Mouse (Mus musculus): ENCODE data around the gene Espl1. TPM values are rescaled to one million over a fixed set of nuclear protein-coding genes. Genes with fewer than 3 reads are reported as not detected.

Espl1 gene
- polyA plus RNA-seq (2016; fragmentation: Nextera tagmentation; extraction: Ambion mirVana): 33.6 and 38.4 TPM in 2 replicates

DNA sequence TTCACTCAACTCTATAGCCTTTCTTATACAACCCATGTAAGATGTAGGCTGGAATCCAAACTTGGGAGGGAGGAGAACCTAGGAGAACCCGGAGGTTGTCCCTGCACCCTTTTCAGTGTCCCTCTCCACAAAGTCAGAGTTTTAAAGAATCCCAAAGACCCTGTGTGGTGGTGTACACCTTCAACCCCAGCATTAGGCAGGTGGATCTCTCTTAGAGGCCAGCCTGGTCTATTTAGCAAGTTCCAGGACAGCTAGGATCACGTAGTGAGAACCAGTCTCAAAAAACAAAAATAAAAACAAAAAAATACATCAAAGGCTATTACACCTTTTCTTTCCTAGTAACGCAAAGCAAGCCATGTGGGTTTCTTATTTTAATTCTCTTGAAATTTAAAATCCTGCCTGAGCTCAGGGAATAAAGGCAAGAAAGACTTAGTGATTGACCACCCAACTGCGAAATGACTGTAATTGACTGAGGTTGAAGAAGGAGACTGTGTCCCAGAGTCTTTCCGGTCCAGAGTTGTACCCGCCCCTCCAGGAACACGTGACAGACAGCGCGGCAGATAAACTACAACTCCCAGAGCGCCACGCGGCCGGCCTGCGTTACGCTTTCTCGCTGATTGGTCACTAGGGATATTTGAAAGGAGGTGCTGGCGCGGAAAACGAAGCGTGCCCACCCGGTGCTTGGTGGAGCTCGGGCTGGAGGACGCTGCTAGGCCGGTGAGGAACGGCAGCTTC lies at the start of gene Espl1:
Gene Espl1, plus strand, starts transcription at position 634 of the 735 bp plus-strand sequence.
- peak within 1 kb of the TSS; percentile 30; the same call in 1 of the 2 replicates for H3K27ac ChIP-seq (replicated peaks)

DNA sequence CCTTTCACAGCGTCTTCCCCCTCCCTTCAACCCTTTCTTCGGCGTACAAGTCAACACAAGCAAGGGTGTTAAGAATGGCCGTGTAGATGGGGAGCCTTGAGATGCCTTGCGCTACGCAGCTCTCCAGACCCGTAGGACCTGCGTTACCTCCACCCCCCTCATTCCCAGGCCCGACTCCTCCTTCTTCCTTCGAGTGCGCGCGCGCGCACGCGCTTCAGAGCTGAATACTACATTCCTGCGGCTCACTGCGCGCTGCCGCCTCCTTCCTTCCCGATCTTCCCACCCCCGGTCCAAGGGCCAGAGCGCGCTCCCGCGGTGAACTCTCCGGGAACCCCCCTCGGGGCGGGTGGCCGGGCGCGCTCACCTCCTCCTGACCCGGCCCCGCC lies 49.2 kb upstream of the Espl1 start:
- peaks cover 58% of the 10 kb centered on the region for H3K4me1 ChIP-seq

More for the DNA sequence above, at the start of gene Espl1:
- H3K9me3 ChIP-seq: no peaks in the 10 kb centered on the region
- peaks cover 11% of the 10 kb centered on the region for H3K4me1 ChIP-seq
- WGBS: 8% methylated on average over 25 of the region's 25 CpGs
- H3K4me2 ChIP-seq (replicated peaks): peak within 1 kb of the TSS; percentile 89
- no peaks in the 10 kb centered on the region for H3K27me3 ChIP-seq
- H3K4me3 ChIP-seq: peak within 1 kb of the TSS; percentile 67
- H3K9ac ChIP-seq (replicated peaks): peak within 1 kb of the TSS; percentile 53
- peaks cover 27% of the 10 kb centered on the region for H3K36me3 ChIP-seq
- ATAC-seq (ENCODE audit: low FRiP score, low read depth): peak; percentile 98

DNA sequence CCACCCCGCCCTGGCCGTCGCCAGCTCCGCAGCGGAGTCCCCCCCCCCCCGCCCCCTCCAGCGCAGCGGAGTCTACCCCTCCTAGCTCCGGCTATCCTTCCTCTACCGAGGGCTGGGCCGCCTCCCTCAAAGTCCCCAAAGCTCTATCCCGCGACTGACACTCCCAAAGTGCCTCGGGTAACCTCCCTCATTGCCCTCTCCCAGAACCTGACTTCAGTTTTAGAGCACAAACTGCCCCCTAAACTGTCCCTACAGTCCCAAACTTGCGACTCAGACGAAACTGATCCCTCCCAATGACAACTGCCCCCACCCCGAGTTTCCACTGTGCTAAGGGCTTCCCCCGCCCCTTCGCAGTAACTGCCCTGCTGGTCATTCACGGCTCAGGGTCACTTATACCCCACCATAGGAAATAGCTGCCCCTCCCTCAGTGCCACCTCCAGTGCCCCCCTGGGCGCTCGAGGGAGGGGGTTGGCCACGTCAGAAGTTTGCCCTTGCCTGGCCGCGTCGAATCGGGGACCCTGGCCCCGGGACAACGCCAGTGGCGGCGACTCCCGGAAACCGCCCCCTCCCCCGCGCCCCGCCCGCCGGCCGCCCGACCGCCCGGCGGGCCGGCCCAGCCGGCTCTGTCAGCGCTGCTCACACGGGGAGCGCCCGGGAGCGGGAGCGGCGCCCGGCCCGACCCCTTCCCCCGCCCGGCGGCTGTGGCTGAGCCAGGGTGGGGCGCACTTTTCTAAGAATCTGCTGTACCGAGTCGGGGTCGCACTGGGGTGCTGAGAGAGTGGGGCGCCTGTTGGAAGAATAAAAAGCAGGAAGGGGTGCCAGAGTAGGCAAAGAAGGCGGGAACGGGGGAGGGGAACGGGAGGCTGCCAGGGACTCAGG lies 48.6 kb upstream of the Espl1 start:
- peaks cover 58% of the 10 kb centered on the region for H3K4me1 ChIP-seq

More for the DNA sequence above, 49.2 kb upstream of the Espl1 start:
- peak overlapping the region; percentile 59 for H3K9ac ChIP-seq (replicated peaks)
- WGBS: under 1% methylated on average over 33 of the region's 35 CpGs
- peak overlapping the region; percentile 67 for H3K4me3 ChIP-seq
- no peaks in the 10 kb centered on the region for H3K36me3 ChIP-seq
- no peaks in the 10 kb centered on the region for H3K9me3 ChIP-seq
- H3K4me2 ChIP-seq (replicated peaks): peak overlapping the region; percentile 99
- 0 out of 2 replicates have a peak overlapping the region, but pooled peaks have one; percentile 35 for H3K27ac ChIP-seq (replicated peaks)
- peaks cover 99% of the 10 kb centered on the region for H3K27me3 ChIP-seq
- peak; percentile 72 for ATAC-seq (ENCODE audit: low FRiP score, low read depth)

DNA sequence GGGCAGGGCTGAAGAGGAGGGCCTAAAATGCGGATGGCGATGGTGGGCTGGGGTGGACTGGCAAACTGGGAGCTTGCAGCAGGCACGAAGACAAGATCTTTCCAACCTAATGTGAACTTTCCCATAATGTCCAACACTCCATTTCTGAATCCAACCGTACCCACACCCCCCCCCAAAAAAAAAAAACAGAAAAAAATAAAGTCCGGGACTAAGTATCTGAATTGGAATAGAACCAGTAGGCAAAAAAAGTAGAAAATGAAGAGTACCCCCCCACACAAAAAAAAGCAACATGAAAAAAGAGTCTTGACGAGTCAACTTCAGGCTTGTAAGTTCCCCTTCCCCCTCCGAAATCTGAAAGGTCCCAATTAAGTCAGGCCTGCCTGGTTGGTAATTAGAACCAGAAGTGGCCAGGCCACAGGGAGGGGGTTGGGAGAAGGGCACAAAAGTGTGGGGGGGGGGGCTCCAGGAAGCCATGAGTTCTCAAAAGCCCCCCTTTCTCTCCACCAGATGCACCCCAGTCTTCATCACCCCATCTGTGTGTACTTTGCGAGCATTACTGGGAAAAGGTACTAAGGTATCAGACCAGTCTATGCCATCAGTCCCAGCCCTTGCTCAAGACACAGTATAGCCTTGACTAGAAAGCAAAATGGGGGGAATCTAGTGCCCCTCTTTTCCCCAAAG lies 47.8 kb upstream of the Espl1 start:
- Histone ChIP-seq H3K4me1 (peaks cover 51% of the 10 kb centered on the region), H3K27me3 (peaks cover 96% of the 10 kb centered on the region), H3K4me2 (replicated peaks) (peak overlapping the region; percentile 99), H3K9ac (replicated peaks) (peak overlapping the region; percentile 59; the same call in 1 of the 2 replicates), H3K36me3 (no peaks in the 10 kb centered on the region), H3K9me3 (no peaks in the 10 kb centered on the region), H3K27ac (replicated peaks) (peak overlapping the region; percentile 60; the same call in 1 of the 2 replicates), H3K4me3 (peak overlapping the region; percentile 67)
- ATAC-seq (ENCODE audit: low FRiP score, low read depth): no peak
- WGBS: 6% methylated on average over 8 of the region's 8 CpGs

More for the DNA sequence above, 48.6 kb upstream of the Espl1 start:
- Histone ChIP-seq H3K9me3 (no peaks in the 10 kb centered on the region), H3K9ac (replicated peaks) (peak overlapping the region; percentile 59), H3K27me3 (peaks cover 99% of the 10 kb centered on the region), H3K27ac (replicated peaks) (peak overlapping the region; percentile 60), H3K4me2 (replicated peaks) (peak overlapping the region; percentile 99), H3K36me3 (no peaks in the 10 kb centered on the region), H3K4me3 (peak overlapping the region; percentile 67)
- WGBS: under 1% methylated on average over 57 of the region's 65 CpGs
- ATAC-seq (ENCODE audit: low FRiP score, low read depth): peak; percentile 32

DNA sequence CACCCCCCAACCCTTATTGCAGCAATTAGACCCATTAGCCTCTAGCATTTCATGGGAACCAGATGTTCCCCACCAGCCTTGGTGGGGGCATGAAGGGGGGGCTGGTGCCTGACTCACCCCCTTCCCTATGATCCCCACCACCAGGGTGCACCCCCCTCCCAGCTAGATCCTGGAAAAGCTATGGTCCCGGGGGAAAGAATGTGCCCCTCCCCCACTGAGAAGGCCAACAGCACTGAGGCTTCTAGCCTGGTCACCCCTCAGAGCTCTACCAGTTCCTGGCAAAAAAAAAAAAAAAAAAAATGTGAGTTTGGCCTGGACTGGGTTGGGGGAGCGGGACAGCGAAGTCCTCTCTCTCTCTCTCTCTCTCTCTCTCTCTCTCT lies 47.3 kb upstream of the Espl1 start:
- Histone ChIP-seq H3K27ac (replicated peaks) (no peak overlapping the region), H3K4me3 (no peak overlapping the region), H3K36me3 (no peaks in the 10 kb centered on the region), H3K9me3 (no peaks in the 10 kb centered on the region), H3K27me3 (peaks cover 96% of the 10 kb centered on the region), H3K9ac (replicated peaks) (no peak overlapping the region), H3K4me2 (replicated peaks) (no peak overlapping the region), H3K4me1 (peaks cover 46% of the 10 kb centered on the region)
- 0% methylated on average over 1 of the region's 3 CpGs for WGBS
- no peak for ATAC-seq (ENCODE audit: low FRiP score, low read depth)

DNA sequence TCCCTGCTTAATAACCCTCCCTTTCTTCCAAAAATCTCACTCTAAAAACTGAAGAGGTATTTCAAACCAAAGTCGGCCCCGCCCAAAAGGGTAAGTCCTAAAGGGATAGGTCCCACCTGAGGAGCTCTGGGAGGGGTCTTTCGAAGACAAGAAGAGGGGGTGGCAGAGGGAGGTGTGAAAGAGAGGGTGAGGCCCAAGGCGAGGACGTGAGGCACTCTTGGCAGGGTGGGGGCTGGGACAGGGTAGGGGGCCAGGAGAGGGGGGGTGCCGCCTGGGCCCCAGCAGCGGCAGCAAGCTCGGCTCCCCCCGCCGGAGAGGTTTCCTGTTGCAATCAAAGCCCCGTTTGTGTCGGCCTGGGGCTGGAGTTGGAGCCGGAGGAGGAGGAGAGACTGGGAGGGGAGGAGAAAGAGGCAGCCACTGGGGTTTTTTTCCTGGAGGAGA lies 46.8 kb upstream of the Espl1 start:
- Histone ChIP-seq H3K4me1 (peaks cover 46% of the 10 kb centered on the region), H3K27ac (replicated peaks) (0 out of 2 replicates have a peak overlapping the region, but pooled peaks have one; percentile 6), H3K4me2 (replicated peaks) (peak overlapping the region; percentile 17), H3K9ac (replicated peaks) (no peak overlapping the region), H3K27me3 (peaks cover 96% of the 10 kb centered on the region), H3K4me3 (no peak overlapping the region), H3K36me3 (no peaks in the 10 kb centered on the region), H3K9me3 (no peaks in the 10 kb centered on the region)
- ATAC-seq (ENCODE audit: low FRiP score, low read depth): no peak
- WGBS: 5% methylated on average over 12 of the region's 13 CpGs

DNA sequence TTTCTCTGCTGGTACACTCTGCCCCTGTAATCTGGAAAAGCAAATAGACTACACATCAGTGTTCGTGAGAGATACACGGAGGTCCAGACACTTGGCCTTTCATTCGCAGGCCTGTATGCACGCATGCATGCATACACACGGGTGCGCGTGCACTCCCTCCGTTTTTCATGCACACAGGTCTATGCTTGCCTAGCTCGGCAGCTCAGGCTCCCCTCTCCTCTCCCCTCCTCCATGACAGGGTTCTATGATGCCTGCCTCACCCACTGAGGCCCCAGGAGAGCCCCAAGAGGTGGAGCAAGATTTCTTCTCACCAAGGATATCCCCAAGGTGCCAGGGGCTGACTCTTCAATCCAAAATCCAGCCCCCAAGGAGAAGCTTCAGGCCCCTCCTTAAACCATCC lies 46.1 kb upstream of the Espl1 start:
- no peaks in the 10 kb centered on the region for H3K9me3 ChIP-seq
- peaks cover 96% of the 10 kb centered on the region for H3K27me3 ChIP-seq
- H3K4me3 ChIP-seq: no peak overlapping the region
- H3K9ac ChIP-seq (replicated peaks): no peak overlapping the region
- H3K4me1 ChIP-seq: peaks cover 43% of the 10 kb centered on the region
- H3K4me2 ChIP-seq (replicated peaks): peak overlapping the region; percentile 17; the same call in 1 of the 2 replicates
- H3K36me3 ChIP-seq: no peaks in the 10 kb centered on the region
- 0 out of 2 replicates have a peak overlapping the region, but pooled peaks have one; percentile 6 for H3K27ac ChIP-seq (replicated peaks)
- WGBS: 55% methylated on average over 9 of the region's 9 CpGs
- ATAC-seq (ENCODE audit: low FRiP score, low read depth): no peak

DNA sequence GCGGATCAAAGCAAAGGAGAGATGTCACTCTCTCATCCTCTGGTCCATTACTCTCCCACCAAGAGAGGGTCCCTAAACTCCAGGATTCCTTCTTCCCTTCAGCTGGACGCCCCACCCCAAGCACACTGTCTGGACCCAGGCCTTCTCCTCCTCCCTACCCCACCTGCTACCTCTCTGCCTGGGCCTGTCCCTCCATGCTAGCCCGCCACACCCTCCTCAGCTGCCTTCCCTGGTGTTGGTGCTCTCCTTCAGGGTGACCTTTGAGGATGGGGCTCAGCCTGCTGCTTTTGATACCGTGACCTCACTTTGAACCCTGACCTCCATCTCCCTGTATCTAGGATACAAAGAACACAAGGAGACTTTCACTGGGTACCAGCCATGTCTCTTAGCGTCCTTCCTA lies 45.5 kb upstream of the Espl1 start:
- H3K4me1 ChIP-seq: peaks cover 37% of the 10 kb centered on the region
- no peak overlapping the region for H3K9ac ChIP-seq (replicated peaks)
- H3K4me3 ChIP-seq: no peak overlapping the region
- no peak overlapping the region for H3K27ac ChIP-seq (replicated peaks)
- no peaks in the 10 kb centered on the region for H3K36me3 ChIP-seq
- H3K9me3 ChIP-seq: no peaks in the 10 kb centered on the region
- peaks cover 96% of the 10 kb centered on the region for H3K27me3 ChIP-seq
- H3K4me2 ChIP-seq (replicated peaks): no peak overlapping the region
- no peak for ATAC-seq (ENCODE audit: low FRiP score, low read depth)
- WGBS: 44% methylated on average over 5 of the region's 5 CpGs

DNA sequence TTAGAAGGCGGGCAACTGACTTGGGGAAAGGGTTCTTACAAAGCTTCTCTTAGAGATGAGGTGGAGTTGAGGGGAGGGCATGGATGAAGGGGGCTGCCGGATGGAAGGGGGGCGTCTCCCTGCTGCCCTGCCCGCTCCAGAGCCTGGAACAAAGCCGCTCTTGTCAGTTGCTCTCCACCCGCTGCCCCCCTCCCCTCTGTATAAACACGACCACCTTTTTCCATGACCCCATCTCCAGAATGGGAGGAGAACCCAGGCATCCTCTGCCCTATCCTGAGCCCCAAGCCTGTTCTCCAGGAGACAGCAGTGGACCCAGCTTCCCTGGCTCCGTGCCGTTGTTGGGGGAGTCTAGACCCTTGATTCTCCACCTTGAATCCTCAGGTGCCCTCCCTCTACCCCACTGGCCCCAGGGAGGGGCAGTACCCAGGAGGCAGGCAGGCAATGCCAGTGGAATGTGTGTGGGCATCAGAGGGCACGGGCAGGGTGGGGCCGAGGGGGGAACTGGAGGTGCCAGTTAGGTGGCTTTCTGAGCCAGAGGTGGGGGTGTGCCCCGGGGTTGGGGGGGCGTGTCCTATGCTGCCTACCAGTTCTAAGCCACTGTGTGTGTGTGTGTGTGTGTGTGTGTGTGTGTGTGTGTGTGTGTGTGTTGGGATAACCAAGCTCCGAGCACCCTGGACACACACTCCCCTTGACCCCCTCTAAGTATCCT lies 40.4 kb upstream of the Espl1 start:
- H3K4me3 ChIP-seq: 0 out of 2 replicates have a peak overlapping the region, but pooled peaks have one; percentile 54
- H3K4me1 ChIP-seq: peaks cover 23% of the 10 kb centered on the region
- no peaks in the 10 kb centered on the region for H3K36me3 ChIP-seq
- 57% methylated on average over 13 of the region's 14 CpGs for whole genome bisulfite sequencing
- H3K9me3 ChIP-seq: no peaks in the 10 kb centered on the region
- H3K9ac ChIP-seq (replicated peaks): no peak overlapping the region
- peak overlapping the region; percentile 21; the same call in 1 of the 2 replicates for H3K4me2 ChIP-seq (replicated peaks)
- no peak overlapping the region for H3K27ac ChIP-seq (replicated peaks)
- H3K27me3 ChIP-seq: peaks cover 94% of the 10 kb centered on the region
- no peak for ATAC-seq (ENCODE audit: low FRiP score, low read depth)

DNA sequence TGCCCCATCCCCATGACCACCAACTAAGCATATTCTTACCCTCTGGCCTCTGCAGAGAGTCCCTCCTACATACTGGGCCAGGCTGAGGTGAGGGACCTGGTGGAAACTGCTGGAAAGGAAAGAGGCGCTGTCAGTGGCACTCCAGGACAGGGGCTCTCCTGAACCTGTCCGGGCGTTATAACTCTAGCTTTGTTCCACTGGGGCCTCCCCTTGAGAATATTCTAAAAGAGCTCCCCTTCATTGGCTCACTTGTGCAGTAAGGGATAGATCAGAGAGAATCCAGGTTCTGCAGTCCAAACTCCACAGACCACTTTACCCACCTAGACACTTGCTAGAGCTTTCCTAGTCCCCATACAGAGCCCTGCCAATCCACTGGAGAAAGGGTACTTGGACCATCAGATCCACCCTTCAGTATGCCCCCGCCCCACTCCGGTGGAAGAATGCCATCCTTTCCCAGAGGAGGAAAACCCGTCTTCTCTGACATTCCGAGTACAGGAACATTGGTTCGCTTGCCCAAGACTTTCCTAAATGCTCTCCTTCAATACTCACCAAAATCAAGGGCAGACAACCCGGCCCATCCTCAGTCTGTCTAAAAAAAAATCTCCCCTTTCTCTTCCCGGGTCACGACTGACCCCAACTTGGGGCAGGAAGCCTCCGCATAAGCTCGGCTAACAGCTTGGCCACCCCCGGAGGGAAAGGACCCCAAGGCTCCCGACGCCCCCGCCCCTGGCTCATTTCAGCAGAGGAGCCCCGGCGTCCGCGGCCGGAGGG lies 39.5 kb upstream of the Espl1 start:
- peak; percentile 16; the same call in 1 of the 2 replicates for ATAC-seq (ENCODE audit: low FRiP score, low read depth)
- peaks cover 23% of the 10 kb centered on the region for H3K4me1 ChIP-seq
- H3K36me3 ChIP-seq: no peaks in the 10 kb centered on the region
- no peaks in the 10 kb centered on the region for H3K9me3 ChIP-seq
- H3K4me2 ChIP-seq (replicated peaks): peak overlapping the region; percentile 86
- H3K27ac ChIP-seq (replicated peaks): no peak overlapping the region
- 8% methylated on average over 21 of the region's 22 CpGs for WGBS
- peak overlapping the region; percentile 52 for H3K9ac ChIP-seq (replicated peaks)
- peaks cover 87% of the 10 kb centered on the region for H3K27me3 ChIP-seq
- peak overlapping the region; percentile 54 for H3K4me3 ChIP-seq
